Mouse (Mus musculus): ENCODE measurements around the gene Lrrc61. TPM values are rescaled to one million over a fixed set of nuclear protein-coding genes. Genes with fewer than 3 reads are reported as not detected.
A peak's percentile ranks its signal among the peaks of the same experiment; 100 is the strongest.

Gene Lrrc61
- polyA plus RNA-seq, 1 experiment from 2014 or later: 13.7 TPM

- Histone ChIP-seq H3K9ac (no peak within 1 kb of the TSS), H3K4me3 (replicated peaks) (no peak within 1 kb of the TSS), H3K27me3 (no peaks in the 10 kb centered on the region), H3K4me2 (replicated peaks) (peak within 1 kb of the TSS; percentile 12; the same call in 1 of the 2 replicates), H3K27ac (replicated peaks) (no peak within 1 kb of the TSS), H3K4me1 (peaks cover 21% of the 10 kb centered on the region; the same call in 1 of the 2 replicates), H3K36me3 (no peaks in the 10 kb centered on the region), H3K9me3 (replicated peaks) (no peaks in the 10 kb centered on the region)
- WGBS: 17% methylated on average over 6 of the region's 6 CpGs
- ATAC-seq (ENCODE audit: insufficient number of reproducible peaks, low FRiP score, low TSS enrichment, low read depth): peak; percentile 68
Measured at GRCm38 (mm10) chr6:48572572-48573061, 18.0 kb downstream of the Lrrc61 start, which contains the start of gene Rarres2. Gene Rarres2 (minus strand): TSS chr6:48572789.

- H3K9ac ChIP-seq: no peak overlapping the region
- H3K4me1 ChIP-seq: peaks cover 18% of the 10 kb centered on the region; the same call in 1 of the 2 replicates
- H3K27ac ChIP-seq (replicated peaks): no peak overlapping the region
- no peaks in the 10 kb centered on the region for H3K27me3 ChIP-seq
- H3K36me3 ChIP-seq: no peaks in the 10 kb centered on the region
- 32% methylated on average over 10 of the region's 10 CpGs for WGBS
- H3K4me3 ChIP-seq (replicated peaks): no peak overlapping the region
- no peaks in the 10 kb centered on the region for H3K9me3 ChIP-seq (replicated peaks)
- no peak for ATAC-seq (ENCODE audit: insufficient number of reproducible peaks, low FRiP score, low TSS enrichment, low read depth)
- H3K4me2 ChIP-seq (replicated peaks): no peak overlapping the region
Measured at GRCm38 (mm10) chr6:48573280-48573679, 18.7 kb downstream of the Lrrc61 start.

DNA sequence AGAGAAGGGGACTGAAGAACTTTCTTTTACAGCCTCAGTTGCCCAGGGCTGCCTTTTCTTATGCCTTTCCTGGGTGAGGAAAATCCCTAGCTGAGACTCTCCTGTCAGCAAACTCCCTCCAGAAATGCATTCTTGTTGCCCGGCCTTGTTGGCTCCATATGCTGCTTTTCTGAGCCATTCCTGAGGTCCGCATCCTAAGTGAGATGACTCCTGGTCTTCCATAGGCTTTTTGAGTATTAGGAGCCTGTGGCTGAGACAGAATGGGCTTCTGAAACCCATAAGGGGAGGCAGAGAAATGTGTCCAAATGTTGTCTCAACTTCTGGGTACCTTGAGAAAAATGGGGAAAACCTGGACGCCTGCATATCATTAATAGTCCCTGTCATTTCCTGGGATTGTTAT is 19.4 kb downstream of the Lrrc61 start:
- H3K27me3 ChIP-seq: no peaks in the 10 kb centered on the region
- no peak overlapping the region for H3K4me2 ChIP-seq (replicated peaks)
- H3K4me1 ChIP-seq: peaks cover 12% of the 10 kb centered on the region; the same call in 1 of the 2 replicates
- no peak overlapping the region for H3K27ac ChIP-seq (replicated peaks)
- H3K9ac ChIP-seq: no peak overlapping the region
- WGBS: 67% methylated on average over 3 of the region's 3 CpGs
- no peaks in the 10 kb centered on the region for H3K36me3 ChIP-seq
- no peak for ATAC-seq (ENCODE audit: insufficient number of reproducible peaks, low FRiP score, low TSS enrichment, low read depth)
- H3K9me3 ChIP-seq (replicated peaks): no peaks in the 10 kb centered on the region
- no peak overlapping the region for H3K4me3 ChIP-seq (replicated peaks)

- no peaks in the 10 kb centered on the region for H3K4me1 ChIP-seq
- H3K27me3 ChIP-seq: no peaks in the 10 kb centered on the region
- no peaks in the 10 kb centered on the region for H3K36me3 ChIP-seq
- WGBS: 62% methylated on average over 5 of the region's 5 CpGs
- no peak overlapping the region for H3K27ac ChIP-seq (replicated peaks)
- H3K9me3 ChIP-seq (replicated peaks): no peaks in the 10 kb centered on the region
- H3K4me2 ChIP-seq (replicated peaks): no peak overlapping the region
- no peak overlapping the region for H3K9ac ChIP-seq
- no peak overlapping the region for H3K4me3 ChIP-seq (replicated peaks)
- no peak for ATAC-seq (ENCODE audit: insufficient number of reproducible peaks, low FRiP score, low TSS enrichment, low read depth)
Measured at GRCm38 (mm10) chr6:48578736-48579135, 24.1 kb downstream of the Lrrc61 start.

- Histone ChIP-seq H3K9ac (no peak overlapping the region), H3K9me3 (replicated peaks) (no peaks in the 10 kb centered on the region), H3K4me3 (replicated peaks) (no peak overlapping the region), H3K27ac (replicated peaks) (0 out of 2 replicates have a peak overlapping the region, but pooled peaks have one; percentile 34), H3K4me1 (no peaks in the 10 kb centered on the region), H3K36me3 (no peaks in the 10 kb centered on the region), H3K27me3 (no peaks in the 10 kb centered on the region), H3K4me2 (replicated peaks) (no peak overlapping the region)
- ATAC-seq (ENCODE audit: insufficient number of reproducible peaks, low FRiP score, low TSS enrichment, low read depth): no peak
- WGBS: 19% methylated on average over 5 of the region's 5 CpGs
Measured at GRCm38 (mm10) chr6:48579215-48579648, 24.6 kb downstream of the Lrrc61 start.

- H3K36me3 ChIP-seq: no peaks in the 10 kb centered on the region
- H3K9ac ChIP-seq: no peak overlapping the region
- WGBS: 43% methylated on average over 3 of the region's 3 CpGs
- no peak overlapping the region for H3K27ac ChIP-seq (replicated peaks)
- no peaks in the 10 kb centered on the region for H3K9me3 ChIP-seq (replicated peaks)
- H3K4me1 ChIP-seq: no peaks in the 10 kb centered on the region
- no peak overlapping the region for H3K4me2 ChIP-seq (replicated peaks)
- H3K4me3 ChIP-seq (replicated peaks): no peak overlapping the region
- ATAC-seq (ENCODE audit: insufficient number of reproducible peaks, low FRiP score, low TSS enrichment, low read depth): no peak
- no peaks in the 10 kb centered on the region for H3K27me3 ChIP-seq
Measured at GRCm38 (mm10) chr6:48581257-48581656, 26.7 kb downstream of the Lrrc61 start.

GRCm38 (mm10) chr6:48582037-48582436 is 27.4 kb downstream of the Lrrc61 start:
- H3K9me3 ChIP-seq (replicated peaks): no peaks in the 10 kb centered on the region
- H3K27ac ChIP-seq (replicated peaks): no peak overlapping the region
- H3K36me3 ChIP-seq: no peaks in the 10 kb centered on the region
- no peak overlapping the region for H3K9ac ChIP-seq
- no peak for ATAC-seq (ENCODE audit: insufficient number of reproducible peaks, low FRiP score, low TSS enrichment, low read depth)
- WGBS: 72% methylated on average over 3 of the region's 3 CpGs
- H3K4me1 ChIP-seq: no peaks in the 10 kb centered on the region
- H3K4me3 ChIP-seq (replicated peaks): no peak overlapping the region
- no peak overlapping the region for H3K4me2 ChIP-seq (replicated peaks)
- H3K27me3 ChIP-seq: no peaks in the 10 kb centered on the region

GRCm38 (mm10) chr6:48589194-48589750 is 34.7 kb downstream of the Lrrc61 start, which contains the start of gene Gm45021:
Gene Gm45021 (plus strand): TSS chr6:48589610.
- Histone ChIP-seq H3K27ac (replicated peaks) (0 out of 2 replicates have a peak within 1 kb of the TSS, but pooled peaks have one; percentile 22), H3K4me1 (peaks cover 13% of the 10 kb centered on the region), H3K4me3 (replicated peaks) (no peak within 1 kb of the TSS), H3K36me3 (no peaks in the 10 kb centered on the region), H3K27me3 (no peaks in the 10 kb centered on the region), H3K9ac (no peak within 1 kb of the TSS), H3K9me3 (replicated peaks) (no peaks in the 10 kb centered on the region), H3K4me2 (replicated peaks) (no peak within 1 kb of the TSS)
- no peak for ATAC-seq (ENCODE audit: insufficient number of reproducible peaks, low FRiP score, low TSS enrichment, low read depth)
- WGBS: 20% methylated on average over 6 of the region's 6 CpGs

DNA sequence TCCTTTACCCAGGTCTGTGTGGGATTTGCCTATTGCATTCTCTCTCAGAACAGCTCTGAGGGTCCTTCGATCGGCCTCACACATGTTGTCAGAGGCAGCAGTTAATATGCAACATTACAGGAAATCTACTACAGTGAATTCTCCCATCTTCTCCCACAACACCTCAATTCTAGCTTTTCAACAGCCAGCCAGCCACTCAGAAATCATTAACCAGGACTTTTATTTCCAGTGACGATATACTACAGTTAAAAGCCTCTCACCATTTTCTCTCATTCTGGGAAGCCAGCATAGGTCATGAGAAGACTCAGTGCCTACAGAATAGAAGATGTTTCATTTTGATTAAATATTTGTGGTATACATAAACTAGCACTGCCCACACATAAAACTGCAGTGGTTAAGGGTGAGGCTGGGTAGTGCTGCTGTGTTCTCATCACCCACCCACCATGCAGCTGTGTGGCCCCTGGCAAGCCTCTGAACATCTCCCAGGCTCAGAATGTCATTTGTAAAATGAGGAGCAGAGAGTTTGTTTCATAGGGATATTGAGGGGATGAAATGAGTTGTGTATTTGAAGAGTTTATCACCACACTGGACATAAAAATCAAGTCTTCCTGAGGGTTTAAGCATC is 36.7 kb downstream of the Lrrc61 start:
- H3K4me2 ChIP-seq (replicated peaks): no peak overlapping the region
- no peak overlapping the region for H3K4me3 ChIP-seq (replicated peaks)
- H3K9me3 ChIP-seq (replicated peaks): peaks cover 1% of the 10 kb centered on the region
- ATAC-seq (ENCODE audit: insufficient number of reproducible peaks, low FRiP score, low TSS enrichment, low read depth): no peak
- H3K27ac ChIP-seq (replicated peaks): no peak overlapping the region
- peaks cover 4% of the 10 kb centered on the region for H3K36me3 ChIP-seq
- WGBS: 86% methylated on average over 3 of the region's 3 CpGs
- H3K9ac ChIP-seq: no peak overlapping the region
- peaks cover 26% of the 10 kb centered on the region for H3K4me1 ChIP-seq
- H3K27me3 ChIP-seq: no peaks in the 10 kb centered on the region

GRCm38 (mm10) chr6:48591871-48592270 is 37.3 kb downstream of the Lrrc61 start:
- WGBS: 84% methylated on average over 6 of the region's 6 CpGs
- Histone ChIP-seq H3K4me3 (replicated peaks) (no peak overlapping the region), H3K36me3 (peaks cover 10% of the 10 kb centered on the region), H3K4me1 (peaks cover 26% of the 10 kb centered on the region), H3K9me3 (replicated peaks) (peaks cover 7% of the 10 kb centered on the region), H3K27ac (replicated peaks) (no peak overlapping the region), H3K9ac (no peak overlapping the region), H3K4me2 (replicated peaks) (no peak overlapping the region), H3K27me3 (no peaks in the 10 kb centered on the region)
- no peak for ATAC-seq (ENCODE audit: insufficient number of reproducible peaks, low FRiP score, low TSS enrichment, low read depth)

GRCm38 (mm10) chr6:48593158-48594042 is 38.8 kb downstream of the Lrrc61 start, which contains the start of the genes Repin1 and Gm44965:
Gene Repin1 (plus strand): TSS chr6:48593883.
Gene Gm44965 (plus strand): TSS chr6:48593941.
- H3K27ac ChIP-seq (replicated peaks): peak within 1 kb of the TSS; percentile 80
- H3K27me3 ChIP-seq: no peaks in the 10 kb centered on the region
- H3K9ac ChIP-seq: peak within 1 kb of the TSS; percentile 68
- peak within 1 kb of the TSS; percentile 82 for H3K4me2 ChIP-seq (replicated peaks)
- H3K36me3 ChIP-seq: peaks cover 25% of the 10 kb centered on the region
- peaks cover 19% of the 10 kb centered on the region for H3K9me3 ChIP-seq (replicated peaks)
- H3K4me3 ChIP-seq (replicated peaks): peak within 1 kb of the TSS; percentile 83
- 5% methylated on average over 45 of the region's 45 CpGs for WGBS
- peak; percentile 88 for ATAC-seq (ENCODE audit: insufficient number of reproducible peaks, low FRiP score, low TSS enrichment, low read depth)
- peaks cover 26% of the 10 kb centered on the region for H3K4me1 ChIP-seq

Data from embryonic facial prominence, embryonic 15.5 days (tissue).